Mouse (Mus musculus) myocyte (in vitro differentiated cells): ENCODE measurements around the gene Rrp1.

Source experiments
- CEBPB ChIP-seq: IDR thresholded peaks from 2 replicates; pipeline ENCODE4 v1.6.1; 2011; ENCODE audit warnings: mild to moderate bottlenecking, moderate library complexity; ENCODE audit not compliant: poor library complexity, insufficient read depth, severe bottlenecking
- E2F4 ChIP-seq: IDR thresholded peaks from one replicate; pipeline ENCODE4 v1.6.1; 2011; ENCODE audit warnings: mild to moderate bottlenecking, control low read depth, moderate library complexity; ENCODE audit not compliant: insufficient read depth
- MYOG ChIP-seq, 3 experiments: IDR thresholded peaks; one replicate each; pipeline ENCODE4 v1.6.1; 2011; ENCODE audit warnings: control low read depth in 2 of 3, low read depth in 2 of 3, mild to moderate bottlenecking in 2 of 3; ENCODE audit not compliant: insufficient read length in 2 of 3, control insufficient read depth in 1 of 3, insufficient read depth in 1 of 3
- POLR2A ChIP-seq: IDR thresholded peaks from one replicate; pipeline ENCODE4 v1.6.1; 2011; ENCODE audit warnings: low read depth, mild to moderate bottlenecking, control low read depth, moderate library complexity; ENCODE audit not compliant: insufficient read length
- TCF12 ChIP-seq: IDR thresholded peaks from one replicate; pipeline ENCODE4 v1.6.1; 2011; ENCODE audit warnings: mild to moderate bottlenecking, control low read depth; ENCODE audit not compliant: poor library complexity, insufficient read depth, severe bottlenecking
- USF1 ChIP-seq: IDR thresholded peaks from one replicate; pipeline ENCODE4 v1.6.1; 2011; ENCODE audit warnings: low read depth, mild to moderate bottlenecking, control low read depth, moderate library complexity

DNA sequence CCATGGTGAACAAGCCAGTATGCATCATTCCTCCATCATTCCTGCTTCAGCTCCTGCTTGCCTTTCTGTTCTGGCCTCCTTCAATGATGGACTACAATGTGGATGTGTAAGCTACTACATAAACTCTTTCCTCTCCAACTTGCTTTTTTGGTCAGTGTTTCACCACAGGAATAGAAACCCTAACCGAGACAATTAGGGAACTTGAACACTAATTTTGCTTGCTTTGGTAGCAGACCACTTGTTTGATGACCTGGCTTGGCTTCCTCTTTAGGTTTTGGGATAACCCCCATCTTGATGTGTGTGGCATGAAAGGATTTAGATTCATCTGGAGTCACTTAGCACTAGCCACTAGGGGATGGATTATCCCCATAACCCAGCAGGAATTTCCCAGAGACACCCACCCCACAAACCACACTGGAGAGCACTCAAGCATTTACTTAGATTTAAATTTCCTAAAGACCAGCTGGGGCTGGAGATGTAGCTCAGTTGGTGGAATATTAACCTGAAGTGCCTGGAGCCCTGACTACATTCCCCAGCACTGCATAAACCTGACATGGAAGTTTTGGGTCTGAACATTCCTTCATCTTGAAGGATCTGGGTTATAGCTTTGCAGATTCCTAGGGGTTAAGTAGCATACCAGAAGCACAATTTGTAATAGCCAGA is 56.8 kb downstream of the Rrp1 start:
- TF ChIP-seq USF1 (no peak), POLR2A (no peak), MYOG (IDR thresholded peaks at IDR 0.05; ENCODE audit: control insufficient read depth in 1 of 3, insufficient read depth in 1 of 3, insufficient read length in 2 of 3, low read depth in 2 of 3) (no peak), E2F4 (no peak), TCF12 (no peak), CEBPB (no peak)
